Mouse (Mus musculus) forebrain, embryonic 16.5 days (tissue): ENCODE data around the gene Celf2. TPM values are rescaled to one million over a fixed set of nuclear protein-coding genes. Genes with fewer than 3 reads are reported as not detected.

Source experiments
- ATAC-seq: fragments of 200-750 bp; cut with Nextera tagmentation; 2 replicates; pipeline ENCODE4 v1.8.0; 2017; ENCODE audit warnings: mild to moderate bottlenecking, moderate library complexity
- H3K27ac ChIP-seq: fragments of 300-500 bp; sonication (generic); 2 replicates; pipeline ENCODE4 v1.5.1; 2014; ENCODE audit warnings: low read length, control low read depth
- H3K27me3 ChIP-seq: fragments of 300-500 bp; sonication (generic); replicated peaks from 2 replicates; pipeline ENCODE4 v1.6.1; 2014; ENCODE audit warnings: low read length; ENCODE audit not compliant: control insufficient read depth, insufficient read depth
- H3K36me3 ChIP-seq: fragments of 300-500 bp; sonication (generic); 2 replicates; pipeline ENCODE4 v1.6.1; 2014; ENCODE audit not compliant: control insufficient read depth, insufficient read depth
- H3K4me1 ChIP-seq: fragments of 300-500 bp; sonication (generic); replicated peaks from 2 replicates; pipeline ENCODE4 v1.6.1; 2014; ENCODE audit warnings: low read length; ENCODE audit not compliant: control insufficient read depth, insufficient read depth
- H3K4me2 ChIP-seq: fragments of 300-500 bp; sonication (generic); 2 replicates; pipeline ENCODE4 v1.6.1; 2014; ENCODE audit warnings: mild to moderate bottlenecking, low read length, control low read depth
- H3K4me3 ChIP-seq: fragments of 300-500 bp; sonication (generic); replicated peaks from 2 replicates; pipeline ENCODE4 v1.5.1; 2014; ENCODE audit warnings: mild to moderate bottlenecking, low read length, control low read depth
- H3K9ac ChIP-seq: fragments of 300-500 bp; sonication (generic); replicated peaks from 2 replicates; pipeline ENCODE4 v1.6.1; 2014; ENCODE audit warnings: low read depth, low read length, control low read depth
- H3K9me3 ChIP-seq: fragments of 300-500 bp; sonication (generic); 2 replicates; pipeline ENCODE4 v1.6.1; 2016; ENCODE audit warnings: low read length; ENCODE audit not compliant: control insufficient read depth
- WGBS: fragments of 180-500 bp; shearing (Covaris S2); extraction: QIAGEN DNeasy Blood & Tissue Kit; methylation state at CpG from one replicate; pipeline ENCODE4 v1.1.7; 2014; 5-methylcytosine and 5-hydroxymethylcytosine counted together
- polyA plus RNA-seq: library from polyadenylated mRNA; unstranded; fragments of >200 nt; fragmentation: Nextera tagmentation; extraction: Ambion mirVana; gene quantifications from 2 replicates; pipeline ENCODE4 v1.2.1, GENCODE M21; 2015

Celf2 gene
- polyA plus RNA-seq, 1 experiment from 2014 or later, result 348 TPM

DNA sequence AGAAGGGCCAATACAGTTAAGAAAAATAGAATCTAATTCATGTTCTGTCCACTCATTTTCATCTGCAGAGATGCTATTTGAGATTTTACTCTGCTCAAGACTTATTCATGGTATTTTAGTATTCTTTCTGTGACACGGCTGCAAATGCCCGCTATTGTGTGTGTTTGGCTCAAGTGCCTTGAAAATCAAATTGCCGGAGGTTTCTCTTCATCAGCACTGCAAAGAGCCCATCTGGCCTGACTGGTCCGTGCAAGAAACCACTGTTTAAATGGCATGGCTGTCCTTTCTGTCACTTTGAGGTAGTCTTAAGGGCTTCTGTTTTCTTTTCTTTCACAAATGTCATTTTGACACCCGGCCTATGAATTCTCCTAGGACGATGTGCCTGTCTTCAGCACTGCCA lies 540.1 kb downstream of the Celf2 start:
- Histone ChIP-seq H3K27ac (no peak overlapping the region; the same call in none of the 2 replicates), H3K36me3 (no peaks in the 10 kb centered on the region), H3K4me1 (peaks cover 11% of the 10 kb centered on the region), H3K9ac (no peak overlapping the region; the same call in 1 of the 2 replicates), H3K4me3 (no peak overlapping the region), H3K27me3 (no peaks in the 10 kb centered on the region), H3K4me2 (no peak overlapping the region), H3K9me3 (no peaks in the 10 kb centered on the region)
- ATAC-seq, result peak; percentile 55; the same call in 1 of the 2 replicates
- 43% methylated on average over 6 of the region's 6 CpGs for WGBS

DNA sequence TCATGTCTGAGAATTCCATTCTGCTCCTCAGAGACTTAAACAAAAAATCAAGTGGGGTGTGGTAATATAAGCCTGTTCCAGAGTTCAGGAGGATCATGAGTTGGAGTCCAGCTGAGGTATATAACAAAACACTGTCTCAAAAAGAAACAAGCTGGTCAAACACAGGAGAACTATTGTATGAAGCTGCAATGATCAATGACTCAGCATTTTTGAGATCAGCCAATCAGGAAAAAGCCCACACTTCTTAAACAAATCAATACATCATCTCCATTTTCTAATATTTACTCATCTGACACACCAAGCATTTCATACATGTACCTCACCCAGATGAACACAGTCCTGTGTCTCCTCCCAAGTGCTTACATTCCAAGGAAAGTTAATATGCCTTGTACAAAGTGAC lies 544.1 kb downstream of the Celf2 start:
- H3K4me2 ChIP-seq, result no peak overlapping the region
- no peak overlapping the region for H3K4me3 ChIP-seq
- no peak for ATAC-seq
- peaks cover 11% of the 10 kb centered on the region for H3K4me1 ChIP-seq
- H3K36me3 ChIP-seq, result no peaks in the 10 kb centered on the region
- H3K27me3 ChIP-seq, result no peaks in the 10 kb centered on the region
- H3K9me3 ChIP-seq, result no peaks in the 10 kb centered on the region
- H3K27ac ChIP-seq, result no peak overlapping the region
- no peak overlapping the region for H3K9ac ChIP-seq

DNA sequence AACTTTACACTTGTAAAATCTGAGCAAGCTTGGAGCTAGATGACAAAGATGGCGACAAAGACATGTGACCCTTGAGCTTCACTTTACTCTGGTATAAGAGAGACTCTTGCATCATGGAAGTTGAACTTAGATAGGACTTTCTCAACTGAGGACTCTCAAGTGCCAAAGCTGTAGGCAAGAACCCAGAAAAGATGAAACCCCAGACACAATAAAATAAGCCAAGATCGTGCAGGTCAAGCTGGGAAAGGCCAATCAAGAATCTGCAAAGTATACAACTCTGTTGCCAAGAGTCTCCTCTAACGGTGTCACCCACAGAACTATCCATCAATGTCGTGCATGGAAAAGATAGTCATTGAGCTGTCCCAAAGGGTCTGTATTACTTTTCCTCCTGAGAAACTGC lies 558.7 kb downstream of the Celf2 start:
- Histone ChIP-seq H3K4me2 (no peak overlapping the region), H3K9ac (no peak overlapping the region), H3K4me1 (peaks cover 5% of the 10 kb centered on the region), H3K4me3 (no peak overlapping the region), H3K27ac (no peak overlapping the region), H3K36me3 (no peaks in the 10 kb centered on the region), H3K27me3 (no peaks in the 10 kb centered on the region), H3K9me3 (no peaks in the 10 kb centered on the region)
- no peak for ATAC-seq
- 91% methylated on average over 4 of the region's 4 CpGs for WGBS

DNA sequence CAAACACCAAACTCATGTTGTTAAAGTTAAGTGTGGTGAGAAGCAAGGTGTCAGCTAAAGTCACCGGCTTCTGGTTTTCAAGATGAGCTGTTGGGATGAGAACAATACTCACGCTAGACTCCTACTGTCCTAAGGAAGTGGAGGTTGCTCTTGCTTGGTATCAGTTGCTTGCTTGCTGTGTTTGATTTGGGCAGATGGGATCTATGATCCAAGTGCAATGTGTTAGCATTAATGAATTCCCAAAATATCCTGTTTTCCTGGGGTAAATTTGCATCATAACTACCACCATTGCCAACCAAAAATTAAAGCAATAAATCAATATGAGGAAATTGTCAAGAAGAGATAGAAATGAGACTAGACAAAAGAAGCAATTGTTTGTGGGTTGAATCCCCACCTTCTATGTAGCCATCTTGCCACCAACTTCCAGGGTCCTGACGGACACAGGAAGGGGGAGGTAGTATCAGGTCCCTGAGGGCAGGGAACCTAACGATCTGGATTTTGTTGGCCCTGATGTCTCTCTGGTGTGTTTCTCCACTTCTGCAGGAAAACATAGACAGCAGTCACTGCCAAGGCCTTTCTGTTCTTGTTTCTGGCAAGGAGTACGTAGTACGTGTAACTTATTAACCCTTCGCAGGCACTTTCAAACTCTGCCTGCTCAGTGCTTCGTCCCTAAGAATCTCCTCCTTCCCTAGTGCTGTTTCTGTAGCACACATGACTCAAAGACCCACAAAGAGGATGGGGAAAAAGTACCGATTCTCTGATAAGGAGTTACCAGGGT lies 563.5 kb downstream of the Celf2 start:
- peak overlapping the region; percentile 53 for H3K27ac ChIP-seq
- peaks cover 19% of the 10 kb centered on the region for H3K4me1 ChIP-seq
- no peaks in the 10 kb centered on the region for H3K9me3 ChIP-seq
- H3K4me2 ChIP-seq, result no peak overlapping the region
- ATAC-seq, result peak; percentile 41
- H3K9ac ChIP-seq, result no peak overlapping the region
- H3K36me3 ChIP-seq, result no peaks in the 10 kb centered on the region
- 55% methylated on average over 9 of the region's 9 CpGs for WGBS
- H3K4me3 ChIP-seq, result no peak overlapping the region
- H3K27me3 ChIP-seq, result no peaks in the 10 kb centered on the region

DNA sequence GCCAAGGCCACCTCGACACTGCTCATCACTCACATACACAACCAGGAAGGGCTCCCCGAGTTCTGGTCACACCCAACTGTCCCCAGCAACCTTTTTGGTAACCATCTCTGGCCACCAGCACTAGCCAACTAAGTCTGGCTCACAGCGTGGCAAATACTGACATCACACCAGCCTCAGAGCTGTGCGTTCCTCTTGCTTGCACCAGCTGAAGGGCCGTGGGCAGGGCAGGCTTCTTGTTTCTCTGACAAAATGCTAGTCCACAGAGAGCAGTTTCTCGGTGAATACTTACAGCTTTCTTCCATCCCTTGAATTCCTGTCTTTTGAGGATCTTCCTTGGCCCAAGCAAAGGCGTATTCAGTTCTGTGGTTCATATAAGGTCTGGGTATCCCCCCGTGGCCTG lies 565.7 kb downstream of the Celf2 start:
- H3K36me3 ChIP-seq, result no peaks in the 10 kb centered on the region
- H3K4me2 ChIP-seq, result no peak overlapping the region
- no peak overlapping the region for H3K4me3 ChIP-seq
- 78% methylated on average over 8 of the region's 8 CpGs for WGBS
- peak overlapping the region; percentile 64; the same call in 1 of the 2 replicates for H3K27ac ChIP-seq
- ATAC-seq, result no peak
- no peaks in the 10 kb centered on the region for H3K9me3 ChIP-seq
- H3K9ac ChIP-seq, result no peak overlapping the region
- no peaks in the 10 kb centered on the region for H3K27me3 ChIP-seq
- peaks cover 19% of the 10 kb centered on the region for H3K4me1 ChIP-seq

DNA sequence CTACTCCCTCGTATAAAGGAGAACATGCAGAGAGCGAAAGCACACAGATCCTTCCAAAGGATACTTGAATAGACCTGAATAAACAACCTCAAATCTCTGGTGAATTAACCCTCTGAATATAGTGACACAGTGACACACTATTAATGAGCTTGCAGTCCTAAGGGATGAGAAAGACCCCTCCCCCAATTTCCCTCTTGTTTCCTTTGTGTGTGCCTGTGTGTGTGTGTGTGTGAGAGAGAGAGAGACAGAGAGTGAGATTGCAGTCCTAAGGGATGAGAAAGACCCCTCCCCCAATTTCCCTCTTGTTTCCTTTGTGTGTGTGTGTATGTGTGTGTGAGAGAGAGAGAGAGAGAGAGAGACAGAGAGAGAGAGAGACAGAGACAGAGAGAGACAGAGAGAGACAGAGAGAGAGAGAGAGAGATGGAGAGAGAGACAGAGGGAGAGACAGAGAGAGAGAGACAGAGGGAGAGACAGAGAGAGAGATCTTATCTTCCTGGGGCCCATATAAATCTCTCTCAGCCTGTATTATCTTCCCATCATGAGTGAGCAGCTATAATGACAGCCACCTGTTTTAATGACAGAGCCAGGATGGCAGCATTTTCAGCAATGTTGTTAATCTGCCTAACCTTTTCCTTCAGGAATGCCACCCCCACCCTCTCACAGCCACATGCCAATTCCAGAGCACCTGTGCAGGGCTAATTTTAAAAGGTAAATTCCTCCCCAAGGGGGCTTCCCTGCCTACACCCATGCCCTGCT lies 566.5 kb downstream of the Celf2 start:
- H3K4me1 ChIP-seq, result peaks cover 19% of the 10 kb centered on the region
- H3K36me3 ChIP-seq, result no peaks in the 10 kb centered on the region
- peak; percentile 46 for ATAC-seq
- H3K27me3 ChIP-seq, result no peaks in the 10 kb centered on the region
- H3K4me3 ChIP-seq, result no peak overlapping the region
- no peaks in the 10 kb centered on the region for H3K9me3 ChIP-seq
- H3K27ac ChIP-seq, result peak overlapping the region; percentile 64
- no peak overlapping the region; the same call in 1 of the 2 replicates for H3K9ac ChIP-seq
- WGBS, result 24% methylated on average over 2 of the region's 2 CpGs
- H3K4me2 ChIP-seq, result no peak overlapping the region

DNA sequence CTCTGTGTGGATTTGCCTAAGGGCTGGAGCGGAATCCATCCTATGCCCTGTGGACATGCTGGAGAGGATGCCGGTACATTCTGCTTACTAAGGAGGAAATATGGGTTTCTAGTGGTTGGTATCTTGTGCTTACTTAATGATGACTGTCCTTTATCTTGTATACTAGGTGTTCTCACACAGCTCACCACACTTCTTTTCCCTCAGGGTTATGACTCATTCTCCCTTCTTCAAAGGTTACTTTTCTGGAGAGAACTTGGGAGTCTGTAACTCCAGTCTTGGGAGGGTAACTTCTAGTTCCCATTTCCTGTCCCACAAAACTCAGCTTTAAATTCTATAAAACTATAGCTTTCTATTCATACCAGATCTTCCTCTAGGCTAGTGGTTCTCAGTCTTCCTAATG lies 570.2 kb downstream of the Celf2 start:
- H3K4me2 ChIP-seq, result no peak overlapping the region
- no peaks in the 10 kb centered on the region for H3K36me3 ChIP-seq
- H3K27ac ChIP-seq, result no peak overlapping the region
- H3K4me1 ChIP-seq, result peaks cover 14% of the 10 kb centered on the region
- H3K9me3 ChIP-seq, result no peaks in the 10 kb centered on the region
- H3K4me3 ChIP-seq, result no peak overlapping the region
- H3K9ac ChIP-seq, result no peak overlapping the region
- no peaks in the 10 kb centered on the region for H3K27me3 ChIP-seq
- 98% methylated on average over 2 of the region's 2 CpGs for WGBS
- ATAC-seq, result no peak

DNA sequence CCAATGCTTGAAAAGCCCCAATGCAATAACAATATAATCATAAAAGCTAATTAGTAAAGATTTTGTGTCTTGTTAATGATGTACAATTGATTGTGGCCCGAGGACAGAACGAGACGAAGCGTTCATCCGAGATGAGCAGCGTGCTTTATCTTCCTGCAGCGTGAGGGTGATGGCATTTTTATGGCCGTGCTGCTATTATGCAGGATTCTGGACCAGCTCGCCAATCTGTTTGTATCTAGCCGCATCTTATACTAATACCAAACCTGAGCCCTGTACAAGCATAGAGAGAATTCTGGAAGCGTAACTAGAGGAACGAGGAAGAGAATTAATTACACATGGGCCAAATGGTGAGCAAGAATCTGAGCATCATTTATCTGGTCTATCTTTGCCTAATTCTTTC lies 576.2 kb downstream of the Celf2 start:
- H3K4me3 ChIP-seq, result no peak overlapping the region
- no peak for ATAC-seq
- no peaks in the 10 kb centered on the region for H3K36me3 ChIP-seq
- no peak overlapping the region for H3K9ac ChIP-seq
- H3K27me3 ChIP-seq, result no peaks in the 10 kb centered on the region
- H3K9me3 ChIP-seq, result no peaks in the 10 kb centered on the region
- WGBS, result 74% methylated on average over 12 of the region's 12 CpGs
- H3K27ac ChIP-seq, result peak overlapping the region; percentile 0; the same call in 1 of the 2 replicates
- H3K4me1 ChIP-seq, result no peaks in the 10 kb centered on the region
- no peak overlapping the region for H3K4me2 ChIP-seq

DNA sequence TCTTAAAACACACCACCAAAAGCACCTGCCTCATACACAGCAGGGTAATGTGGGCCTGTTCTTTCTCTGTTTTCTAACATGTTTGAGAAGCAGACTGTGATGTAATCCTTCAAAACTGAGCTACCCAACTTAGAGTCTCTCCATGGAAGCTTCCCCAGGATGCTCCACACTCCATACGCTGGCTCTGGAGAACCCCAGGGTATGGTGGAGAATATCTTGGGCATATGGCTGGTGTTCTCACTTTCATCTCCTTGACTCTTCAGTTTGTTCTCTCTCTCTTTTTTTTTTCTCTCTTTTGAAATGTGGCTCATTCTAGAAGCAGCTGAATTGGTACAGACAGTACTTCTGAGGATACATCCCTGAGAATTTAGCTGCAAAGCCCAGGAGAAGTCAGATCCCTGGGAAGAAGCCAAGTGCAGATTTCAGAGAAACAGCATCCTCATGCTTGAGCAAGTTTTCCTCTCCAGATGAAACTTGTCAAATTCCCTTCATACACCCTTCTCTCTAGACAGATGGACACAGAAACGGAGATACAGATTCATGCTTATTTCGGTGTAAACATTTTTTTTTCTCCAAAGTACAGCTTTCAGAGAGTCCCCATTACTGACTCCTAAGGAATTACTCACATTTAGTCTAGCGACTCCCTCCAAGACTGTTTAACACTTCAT lies 581.5 kb downstream of the Celf2 start:
- no peak overlapping the region for H3K4me3 ChIP-seq
- peaks cover 6% of the 10 kb centered on the region for H3K4me1 ChIP-seq
- no peaks in the 10 kb centered on the region for H3K9me3 ChIP-seq
- ATAC-seq, result peak; percentile 49
- 72% methylated on average over 4 of the region's 4 CpGs for WGBS
- H3K36me3 ChIP-seq, result no peaks in the 10 kb centered on the region
- no peak overlapping the region for H3K4me2 ChIP-seq
- H3K27me3 ChIP-seq, result no peaks in the 10 kb centered on the region
- H3K27ac ChIP-seq, result no peak overlapping the region
- H3K9ac ChIP-seq, result no peak overlapping the region
